Mouse (Mus musculus): ENCODE data around the gene Serpinf2.
"Not testable (repeated sequence)": the region's sequence is repeated elsewhere in the genome, so short reads cannot be mapped to it uniquely, and the experiment has no call there.

The Serpinf2 gene

GRCm38 (mm10) chr11:75424459-75424858 is 14.9 kb downstream of the Serpinf2 start:
- no peak for DNase-seq

GRCm38 (mm10) chr11:75424033-75424432 is 15.4 kb downstream of the Serpinf2 start:
- no peak for DNase-seq

- no peak for DNase-seq
Observed at GRCm38 (mm10) chr11:75423091-75423490, 16.3 kb downstream of the Serpinf2 start.

- DNase-seq = no peak
Observed at GRCm38 (mm10) chr11:75422013-75422792, 17.2 kb downstream of the Serpinf2 start, which contains the start of gene Serpinf1. Gene Serpinf1 (minus strand): TSS chr11:75422701.

- DNase-seq = no peak
Observed at GRCm38 (mm10) chr11:75421375-75422012, 17.9 kb downstream of the Serpinf2 start.

- DNase-seq = no peak
Observed at GRCm38 (mm10) chr11:75420810-75421374, 18.5 kb downstream of the Serpinf2 start.

GRCm38 (mm10) chr11:75420037-75420436 is 19.4 kb downstream of the Serpinf2 start:
- no peak for DNase-seq

GRCm38 (mm10) chr11:75415994-75416393 is 23.4 kb downstream of the Serpinf2 start:
- peak; percentile 35 for DNase-seq

GRCm38 (mm10) chr11:75415096-75415495 is 24.3 kb downstream of the Serpinf2 start:
- DNase-seq = peak; percentile 48

GRCm38 (mm10) chr11:75410591-75410990 is 28.8 kb downstream of the Serpinf2 start:
- peak; percentile 59 for DNase-seq

- peak; percentile 81 for DNase-seq
Observed at GRCm38 (mm10) chr11:75409679-75410575, 29.5 kb downstream of the Serpinf2 start.

- peak; percentile 85 for DNase-seq
Observed at GRCm38 (mm10) chr11:75406865-75407264, 32.5 kb downstream of the Serpinf2 start.

GRCm38 (mm10) chr11:75406104-75406503 is 33.3 kb downstream of the Serpinf2 start:
- no peak for DNase-seq

GRCm38 (mm10) chr11:75404801-75405200 is 34.6 kb downstream of the Serpinf2 start:
- no peak for DNase-seq

GRCm38 (mm10) chr11:75403301-75404052 is 35.9 kb downstream of the Serpinf2 start:
- DNase-seq = no peak

- peak; percentile 32 for DNase-seq
Observed at GRCm38 (mm10) chr11:75402271-75402690, 37.1 kb downstream of the Serpinf2 start.

GRCm38 (mm10) chr11:75400099-75400498 is 39.3 kb downstream of the Serpinf2 start:
- peak; percentile 19 for DNase-seq

- no peak for DNase-seq
Observed at GRCm38 (mm10) chr11:75399411-75399841, 40.0 kb downstream of the Serpinf2 start.

GRCm38 (mm10) chr11:75397452-75397851 is 41.9 kb downstream of the Serpinf2 start:
- no peak for DNase-seq

GRCm38 (mm10) chr11:75395611-75396010 is 43.8 kb downstream of the Serpinf2 start:
- DNase-seq = no peak

GRCm38 (mm10) chr11:75383529-75383928 is 55.9 kb downstream of the Serpinf2 start:
- DNase-seq = not testable (repeated sequence)
